Mouse (Mus musculus) kidney, postnatal 0 days (tissue): Measurements from ENCODE around the gene Slc1a2. TPM values are rescaled to one million over a fixed set of nuclear protein-coding genes. Genes with fewer than 3 reads are reported as not detected.

Experiments
- ATAC-seq: fragments of 200-750 bp; cut with Nextera tagmentation; replicated peaks from 2 replicates; pipeline ENCODE4 v1.8.0; 2017; ENCODE audit warnings: low read depth, moderate number of reproducible peaks, moderate TSS enrichment, moderate library complexity; ENCODE audit not compliant: low FRiP score
- DNase-seq: peaks from one replicate; pipeline ENCODE4 v3.0.0-alpha.2; 2016; ENCODE audit warnings: low spot score
- H3K27ac ChIP-seq: fragments of 300-500 bp; sonication (generic); 2 replicates; pipeline ENCODE4 v1.5.1; 2014; ENCODE audit warnings: mild to moderate bottlenecking
- H3K27me3 ChIP-seq: fragments of 300-500 bp; sonication (generic); 2 replicates; pipeline ENCODE4 v1.6.1; 2014; ENCODE audit warnings: low read length, mixed read lengths; ENCODE audit not compliant: insufficient read depth
- H3K36me3 ChIP-seq: fragments of 300-500 bp; sonication (generic); 2 replicates; pipeline ENCODE4 v1.6.1; 2014; ENCODE audit warnings: low read length, mixed read lengths; ENCODE audit not compliant: insufficient read depth
- H3K4me1 ChIP-seq: fragments of 300-500 bp; sonication (generic); replicated peaks from 2 replicates; pipeline ENCODE4 v1.6.1; 2014; ENCODE audit warnings: antibody characterized with exemption, low read length, mixed read lengths; ENCODE audit not compliant: insufficient read depth
- H3K4me2 ChIP-seq: fragments of 300-500 bp; sonication (generic); 2 replicates; pipeline ENCODE4 v1.6.1; 2014; ENCODE audit warnings: mild to moderate bottlenecking, low read length, moderate library complexity, mixed read lengths
- H3K4me3 ChIP-seq: fragments of 300-500 bp; sonication (generic); replicated peaks from 2 replicates; pipeline ENCODE4 v1.5.1; 2014; ENCODE audit warnings: low read depth, low read length
- H3K9ac ChIP-seq: fragments of 300-500 bp; sonication (generic); 2 replicates; pipeline ENCODE4 v1.6.1; 2014; ENCODE audit warnings: low read depth, low read length
- H3K9me3 ChIP-seq: fragments of 300-500 bp; sonication (generic); replicated peaks from 2 replicates; pipeline ENCODE4 v1.6.1; 2016; ENCODE audit warnings: low read length, inconsistent platforms, mixed read lengths
- CTCF ChIP-seq: IDR thresholded peaks from 2 replicates; pipeline ENCODE4 v1.5.1; 2016; ENCODE audit warnings: antibody characterized with exemption, low read depth, mild to moderate bottlenecking, moderate library complexity
- WGBS: fragments of 180-500 bp; shearing (Covaris S2); extraction: QIAGEN DNeasy Blood & Tissue Kit; methylation state at CpG from one replicate; pipeline ENCODE4 v1.1.7; 2014; 5-methylcytosine and 5-hydroxymethylcytosine counted together
- polyA plus RNA-seq: library from polyadenylated mRNA; unstranded; fragments of >200 nt; fragmentation: Nextera tagmentation; extraction: Ambion mirVana; gene quantifications from 2 replicates; pipeline ENCODE4 v1.2.1, GENCODE M21; 2015

Slc1a2 gene
- 0.13 and 0.27 TPM in 2 replicates for polyA plus RNA-seq

- no peaks in the 10 kb centered on the region for H3K36me3 ChIP-seq
- WGBS: 1% methylated on average over 20 of the region's 20 CpGs
- peaks cover 27% of the 10 kb centered on the region for H3K27me3 ChIP-seq
- ATAC-seq: 0 out of 2 replicates have a peak, but pooled peaks have one; percentile 17
- H3K27ac ChIP-seq: no peak within 1 kb of the TSS
- H3K9me3 ChIP-seq: no peaks in the 10 kb centered on the region
- H3K4me1 ChIP-seq: 0 out of 2 replicates have a peak, but pooled peaks cover 2% of the 10 kb centered on the region
- DNase-seq: no peak
- 0 out of 2 replicates have a peak within 1 kb of the TSS, but pooled peaks have one; percentile 33 for H3K9ac ChIP-seq
- peak within 1 kb of the TSS; percentile 97 for H3K4me2 ChIP-seq
- TF ChIP-seq CTCF: no peak
- H3K4me3 ChIP-seq: peak within 1 kb of the TSS; percentile 56
Measured at GRCm38 (mm10) chr2:102658163-102658660, at the start of gene Slc1a2. TSS of gene Slc1a2 (plus strand) at chr2:102658659.

GRCm38 (mm10) chr2:102610485-102610884 lies 48.0 kb upstream of the Slc1a2 start:
- ATAC-seq (no peak), DNase-seq (no peak)
- no peak overlapping the region for H3K4me2 ChIP-seq
- H3K4me1 ChIP-seq: no peaks in the 10 kb centered on the region
- no peaks in the 10 kb centered on the region for H3K36me3 ChIP-seq
- no peak overlapping the region for H3K9ac ChIP-seq
- TF ChIP-seq CTCF: no peak
- no peaks in the 10 kb centered on the region for H3K9me3 ChIP-seq
- no peaks in the 10 kb centered on the region for H3K27me3 ChIP-seq
- WGBS: 94% methylated on average over 4 of the region's 4 CpGs
- no peak overlapping the region for H3K4me3 ChIP-seq
- no peak overlapping the region for H3K27ac ChIP-seq

- no peaks in the 10 kb centered on the region for H3K9me3 ChIP-seq
- no peaks in the 10 kb centered on the region for H3K36me3 ChIP-seq
- no peaks in the 10 kb centered on the region for H3K4me1 ChIP-seq
- no peak for TF ChIP-seq CTCF
- no peak for ATAC-seq
- DNase-seq: no peak
- no peaks in the 10 kb centered on the region for H3K27me3 ChIP-seq
- H3K27ac ChIP-seq: no peak overlapping the region
- H3K4me2 ChIP-seq: no peak overlapping the region
- WGBS: 67% methylated on average over 2 of the region's 2 CpGs
- H3K9ac ChIP-seq: no peak overlapping the region
- H3K4me3 ChIP-seq: no peak overlapping the region
Measured at GRCm38 (mm10) chr2:102616637-102617036, 41.8 kb upstream of the Slc1a2 start.

GRCm38 (mm10) chr2:102620744-102621429 lies 37.6 kb upstream of the Slc1a2 start:
- DNase-seq (peak; percentile 23), ATAC-seq (no peak)
- TF ChIP-seq CTCF: no peak
- no peak overlapping the region for H3K9ac ChIP-seq
- H3K36me3 ChIP-seq: no peaks in the 10 kb centered on the region
- no peaks in the 10 kb centered on the region for H3K9me3 ChIP-seq
- H3K27me3 ChIP-seq: no peaks in the 10 kb centered on the region
- H3K27ac ChIP-seq: no peak overlapping the region
- 56% methylated on average over 12 of the region's 12 CpGs for WGBS
- H3K4me1 ChIP-seq: no peaks in the 10 kb centered on the region
- H3K4me2 ChIP-seq: no peak overlapping the region
- no peak overlapping the region for H3K4me3 ChIP-seq

- no peak for TF ChIP-seq CTCF
- no peak for ATAC-seq
- Histone ChIP-seq H3K27ac (no peak overlapping the region), H3K27me3 (no peaks in the 10 kb centered on the region), H3K9me3 (no peaks in the 10 kb centered on the region), H3K9ac (no peak overlapping the region), H3K4me2 (no peak overlapping the region), H3K4me1 (no peaks in the 10 kb centered on the region), H3K36me3 (no peaks in the 10 kb centered on the region), H3K4me3 (no peak overlapping the region)
- 75% methylated on average over 5 of the region's 5 CpGs for WGBS
- DNase-seq: no peak
Measured at GRCm38 (mm10) chr2:102622176-102622575, 36.3 kb upstream of the Slc1a2 start.

- no peaks in the 10 kb centered on the region for H3K9me3 ChIP-seq
- DNase-seq: no peak
- no peak overlapping the region for H3K4me2 ChIP-seq
- H3K27ac ChIP-seq: no peak overlapping the region
- no peak overlapping the region for H3K4me3 ChIP-seq
- no peaks in the 10 kb centered on the region for H3K27me3 ChIP-seq
- no peaks in the 10 kb centered on the region for H3K4me1 ChIP-seq
- H3K9ac ChIP-seq: no peak overlapping the region
- TF ChIP-seq CTCF: no peak
- no peak for ATAC-seq
- H3K36me3 ChIP-seq: no peaks in the 10 kb centered on the region
Measured at GRCm38 (mm10) chr2:102622943-102623342, 35.5 kb upstream of the Slc1a2 start.
